Comparison of ENCODE assay signal across 19 mouse cellular contexts in the genomic region with DNA sequence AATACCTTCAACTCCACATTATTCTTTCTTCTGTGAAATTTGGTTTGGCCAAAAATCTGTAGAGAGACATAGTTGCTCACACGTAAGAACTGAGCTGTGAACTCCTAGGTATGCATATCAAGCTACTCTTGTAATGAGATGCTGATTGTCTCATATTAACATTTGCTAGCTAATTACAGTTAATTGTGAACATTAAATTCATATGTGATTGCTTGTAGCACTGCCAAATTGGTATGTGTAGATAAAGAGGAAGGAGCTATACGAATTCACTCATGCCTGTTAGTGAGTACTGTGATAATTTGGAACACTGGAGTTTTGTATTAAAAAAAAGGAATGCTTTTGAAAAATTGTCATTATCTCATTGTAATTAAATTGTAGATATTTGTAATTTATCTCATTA. TPM values are rescaled to one million over a fixed set of nuclear protein-coding genes. Genes with fewer than 3 reads are reported as not detected.
"Had no signal": no experiment of that assay in that cellular context is flagged by ENCODE, and none has a peak within 500 bp of the region (broad histone marks: within the 10 kb centered on the region; RNA-seq: fewer than 3 reads in every experiment).

No protein-coding gene starts in this region.

- H3K4me1 ChIP-seq: lung, embryonic 15.5 days; megakaryocyte, embryonic 14.5 days; midbrain, embryonic 13.5 days; midbrain, embryonic 15.5 days; stomach, embryonic 15.5 days had no signal

- H3K27me3 ChIP-seq: lung, embryonic 15.5 days; megakaryocyte, embryonic 14.5 days; midbrain, embryonic 13.5 days; midbrain, embryonic 15.5 days; stomach, embryonic 15.5 days had no signal

- H3K27ac ChIP-seq: lung, embryonic 15.5 days; macrophage; midbrain, embryonic 13.5 days; midbrain, embryonic 15.5 days; stomach, embryonic 15.5 days; stomach, postnatal 0 days had no signal

- H3K9me3 ChIP-seq: lung, embryonic 15.5 days; megakaryocyte, embryonic 14.5 days; midbrain, embryonic 13.5 days; midbrain, embryonic 15.5 days; stomach, embryonic 15.5 days had no signal

- ATAC-seq: liver, postnatal 0 days; lung, postnatal 0 days; midbrain, embryonic 13.5 days; midbrain, embryonic 15.5 days had no signal

- H3K9ac ChIP-seq: liver, postnatal 0 days; lung, embryonic 15.5 days; midbrain, embryonic 13.5 days; midbrain, embryonic 15.5 days; stomach, embryonic 15.5 days had no signal

- DNase-seq: liver, postnatal 0 days; lung, adult 2 months; lung, postnatal 14 days; lung, postnatal 36 days; right cerebral cortex, postnatal 14 days; thymus, adult 2 months; thymus, postnatal 25 days; thymus, postnatal 4 days had no signal

- H3K4me2 ChIP-seq: lung, embryonic 15.5 days; midbrain, embryonic 11.5 days; midbrain, embryonic 13.5 days; midbrain, embryonic 15.5 days; stomach, embryonic 15.5 days had no signal

- H3K36me3 ChIP-seq: lung, embryonic 15.5 days; midbrain, embryonic 13.5 days; midbrain, embryonic 15.5 days; stomach, embryonic 15.5 days had no signal

- H3K4me3 ChIP-seq: lung, embryonic 15.5 days; megakaryocyte, embryonic 14.5 days; midbrain, embryonic 13.5 days; midbrain, embryonic 15.5 days; stomach, embryonic 15.5 days had no signal

RNA-seq across cellular contexts. Expression of a gene that starts 48.5 kb away (rescaled TPM):
- total RNA-seq: monocyte, adult 5-6 weeks; neutrophil, adult 5-6 weeks had no signal
